In genomic region chr5:118331608-118332394, GRCm38 (mm10) we compare ENCODE assay signal across 8 mouse cellular contexts.
A peak's percentile ranks its signal among the peaks of the same experiment; 100 is the strongest.
DNase-seq lines count a peak whose midpoint lies in the region; ATAC-seq and TF ChIP-seq lines count a peak whose summit lies in the region.

No protein-coding gene starts in this region.

- H3K79me2 ChIP-seq in MEL (ENCODE audit: control insufficient read depth, insufficient read depth, low read length, poor library complexity) = no peaks in the 10 kb centered on the region

- H3K9me3 ChIP-seq in MEL (replicated peaks; ENCODE audit: insufficient read depth, low read length) = no peaks in the 10 kb centered on the region
- H3K9me3 ChIP-seq in hindbrain, embryonic 16.5 days (ENCODE audit: control insufficient read depth, low read length) = no peaks in the 10 kb centered on the region

- no peaks in the 10 kb centered on the region for H3K36me3 ChIP-seq in MEL (ENCODE audit: control insufficient read depth in 1 of 2, insufficient read depth in 2 of 2, low read length in 2 of 2)
- no peaks in the 10 kb centered on the region for H3K36me3 ChIP-seq in hindbrain, embryonic 16.5 days (ENCODE audit: control insufficient read depth, insufficient read depth, low read length)

- 1% methylated on average over 32 of the region's 32 CpGs for WGBS in hindbrain, embryonic 16.5 days

- peak; percentile 26 to 70 (median 30); a peak in 5 of 6 replicates for TF ChIP-seq CTCF in MEL (IDR thresholded peaks at IDR 0.05 in 2 of 3, conservative IDR thresholded peaks at IDR 0.05 in 1 of 3; ENCODE audit: control insufficient read depth in 1 of 3, insufficient read depth in 1 of 3, low read depth in 2 of 3, low read length in 3 of 3, poor library complexity in 1 of 3, severe bottlenecking in 1 of 3)
- peak; percentile 80 for TF ChIP-seq CTCF in gastrocnemius, adult 2 months (IDR thresholded peaks at IDR 0.05)

- H3K9ac ChIP-seq in MEL (ENCODE audit: control insufficient read depth, low read depth, low read length, poor library complexity, severe bottlenecking) = no peak overlapping the region
- peak overlapping the region; percentile 65 for H3K9ac ChIP-seq in hindbrain, embryonic 16.5 days (ENCODE audit: low read depth, low read length)

- DNase-seq in MEL (ENCODE audit: low read depth, low spot score) = no peak
- peak; percentile 83 to 90 for DNase-seq in cerebellum, postnatal 25 days
- DNase-seq in gastrocnemius, adult 2 months = peak; percentile 86
- peak; percentile 71 for DNase-seq in left cerebral cortex, adult 11 months (ENCODE audit: low spot score)
- peak; percentile 92 for DNase-seq in lung, postnatal 36 days
- DNase-seq in retina, postnatal 7 days (ENCODE audit: low read depth, low spot score) = peak; percentile 66
- peak; percentile 81 for DNase-seq in urinary bladder, postnatal 14 days (ENCODE audit: low spot score)

- ATAC-seq in hindbrain, embryonic 16.5 days = peak; percentile 73

- H3K4me2 ChIP-seq in hindbrain, embryonic 16.5 days (ENCODE audit: low read length) = peak overlapping the region; percentile 93

- intact Hi-C loops in gastrocnemius, adult 2 months (cut with DNase I) = loop anchor here (2.0 to 5.0 kb wide), 4 partner anchors 186 to 405 kb away; no protein-coding TSS in a partner anchor

- no peak for TF ChIP-seq POLR2A in MEL (IDR thresholded peaks at IDR 0.05; ENCODE audit: control insufficient read depth in 1 of 2, insufficient read depth in 1 of 2, low read depth in 1 of 2, low read length in 2 of 2, poor library complexity in 1 of 2)

- TF ChIP-seq EP300 in MEL (IDR thresholded peaks at IDR 0.05; ENCODE audit: low read depth in 1 of 2, low read length in 2 of 2) = no peak

- no peaks in the 10 kb centered on the region for H3K4me1 ChIP-seq in MEL (ENCODE audit: control insufficient read depth in 1 of 2, insufficient read depth in 2 of 2, low read length in 2 of 2)
- peaks cover 26% of the 10 kb centered on the region for H3K4me1 ChIP-seq in hindbrain, embryonic 16.5 days (ENCODE audit: control insufficient read depth, insufficient read depth, low read depth, low read length)

- TF ChIP-seq RAD21 in MEL (IDR thresholded peaks at IDR 0.05; ENCODE audit: low read depth, low read length) = peak; percentile 43

- H3K27me3 ChIP-seq in MEL (ENCODE audit: control insufficient read depth in 1 of 2, insufficient read depth in 2 of 2, low read length in 2 of 2) = no peaks in the 10 kb centered on the region
- H3K27me3 ChIP-seq in hindbrain, embryonic 16.5 days (replicated peaks; ENCODE audit: control insufficient read depth, insufficient read depth, low read length) = 0 out of 2 replicates have a peak, but pooled peaks cover 2% of the 10 kb centered on the region

- no peak overlapping the region for H3K27ac ChIP-seq in MEL (ENCODE audit: control insufficient read depth, low read depth, low read length)
- peak overlapping the region; percentile 85 for H3K27ac ChIP-seq in gastrocnemius, adult 2 months
- peak overlapping the region; percentile 64 for H3K27ac ChIP-seq in hindbrain, embryonic 16.5 days (ENCODE audit: low read depth, low read length)

- no peak overlapping the region for H3K4me3 ChIP-seq in MEL (ENCODE audit: control insufficient read depth in 1 of 2, insufficient read depth in 1 of 2, low read depth in 2 of 2, low read length in 2 of 2)
- peak overlapping the region; percentile 71 for H3K4me3 ChIP-seq in gastrocnemius, adult 2 months
- peak overlapping the region; percentile 45 for H3K4me3 ChIP-seq in hindbrain, embryonic 16.5 days (ENCODE audit: low read length)

TF ChIP-seq in MEL, 35 proteins besides CTCF, POLR2A, EP300 and RAD21:
- TF ChIP-seq SMC3 (IDR thresholded peaks at IDR 0.05; ENCODE audit: low read depth, low read length) (peak; percentile 46), TBP (IDR thresholded peaks at IDR 0.05; ENCODE audit: low read depth, low read length) (no peak)
TF ChIP-seq in MEL: peak in this region for 1.

Comparison
In these comparisons a context has a peak if more than half of its experiments do, and no peak if none do; other contexts are left out.
1. H3K4me3 ChIP-seq: peak in gastrocnemius, adult 2 months (single experiment) and hindbrain, embryonic 16.5 days (single experiment); none in MEL (0 of 2).